8 mouse cellular contexts compared by ENCODE assay signal in genomic region chr9:43959541-43959940, GRCm38 (mm10).
DNase-seq lines count a peak whose midpoint lies in the region; ATAC-seq lines count a peak whose summit lies in the region.

No protein-coding gene starts in this region.

- peaks cover 11% of the 10 kb centered on the region for H3K27me3 ChIP-seq in kidney, embryonic 15.5 days
- H3K27me3 ChIP-seq in limb, embryonic 11.5 days (ENCODE audit: control insufficient read depth, insufficient read depth, low read length): no peaks in the 10 kb centered on the region
- peaks cover 70% of the 10 kb centered on the region for H3K27me3 ChIP-seq in forebrain, embryonic 12.5 days

- ATAC-seq in kidney, embryonic 15.5 days (replicated peaks; ENCODE audit: low FRiP score): no peak
- no peak for ATAC-seq in limb, embryonic 11.5 days (ENCODE audit: insufficient number of reproducible peaks, low FRiP score, low TSS enrichment, low read depth)
- no peak for ATAC-seq in forebrain, embryonic 12.5 days (ENCODE audit: low FRiP score)

- H3K27ac ChIP-seq in kidney, embryonic 15.5 days: no peak overlapping the region
- no peak overlapping the region for H3K27ac ChIP-seq in limb, embryonic 11.5 days (replicated peaks; ENCODE audit: low read depth, low read length)
- no peak overlapping the region for H3K27ac ChIP-seq in forebrain, embryonic 12.5 days

- no peaks in the 10 kb centered on the region for H3K4me1 ChIP-seq in kidney, embryonic 15.5 days
- no peaks in the 10 kb centered on the region for H3K4me1 ChIP-seq in limb, embryonic 11.5 days (ENCODE audit: control insufficient read depth, insufficient read depth, low read length)
- H3K4me1 ChIP-seq in forebrain, embryonic 12.5 days: peaks cover 12% of the 10 kb centered on the region; the same call in 1 of the 2 replicates

- H3K4me2 ChIP-seq in kidney, embryonic 15.5 days: no peak overlapping the region
- H3K4me2 ChIP-seq in limb, embryonic 11.5 days (ENCODE audit: low read depth, severe bottlenecking): no peak overlapping the region
- H3K4me2 ChIP-seq in forebrain, embryonic 12.5 days: no peak overlapping the region

- no peak overlapping the region for H3K4me3 ChIP-seq in kidney, embryonic 15.5 days (replicated peaks)
- H3K4me3 ChIP-seq in limb, embryonic 11.5 days (ENCODE audit: low read depth, low read length): no peak overlapping the region
- H3K4me3 ChIP-seq in forebrain, embryonic 12.5 days (replicated peaks): no peak overlapping the region

- DNase-seq in kidney, adult 18-20 months: peak; percentile 29
- DNase-seq in ES-CJ7 (ENCODE audit: low read depth, low spot score): peak; percentile 63
- DNase-seq in adrenal gland, postnatal 25 days: peak; percentile 67
- DNase-seq in limb, embryonic 11.5 days (ENCODE audit: low spot score): peak; percentile 93
- DNase-seq in thymus, postnatal 36 days: peak; percentile 23 to 33
- no peak for DNase-seq in cerebellum, adult 18-20 months

- H3K36me3 ChIP-seq in kidney, embryonic 15.5 days: no peaks in the 10 kb centered on the region
- no peaks in the 10 kb centered on the region for H3K36me3 ChIP-seq in limb, embryonic 11.5 days (ENCODE audit: control insufficient read depth, insufficient read depth, low read length)
- no peaks in the 10 kb centered on the region for H3K36me3 ChIP-seq in forebrain, embryonic 12.5 days (replicated peaks)

- WGBS in kidney, embryonic 15.5 days: 21% methylated on average over 9 of the region's 9 CpGs
- WGBS in limb, embryonic 11.5 days: 27% methylated on average over 9 of the region's 9 CpGs
- 31% methylated on average over 9 of the region's 9 CpGs for WGBS in forebrain, embryonic 12.5 days

- no peaks in the 10 kb centered on the region for H3K9me3 ChIP-seq in kidney, embryonic 15.5 days (replicated peaks)
- no peaks in the 10 kb centered on the region for H3K9me3 ChIP-seq in limb, embryonic 11.5 days (ENCODE audit: control insufficient read depth, low read length)
- no peaks in the 10 kb centered on the region for H3K9me3 ChIP-seq in forebrain, embryonic 12.5 days

- no peak overlapping the region for H3K9ac ChIP-seq in kidney, embryonic 15.5 days
- no peak overlapping the region for H3K9ac ChIP-seq in limb, embryonic 11.5 days (ENCODE audit: low read length)
- H3K9ac ChIP-seq in forebrain, embryonic 12.5 days: no peak overlapping the region

Comparison
In these comparisons a context has a peak if more than half of its experiments do, and no peak if none do; other contexts are left out.
1. DNase-seq: peak in kidney, adult 18-20 months (single experiment), ES-CJ7 (single experiment), adrenal gland, postnatal 25 days (single experiment), limb, embryonic 11.5 days (single experiment) and thymus, postnatal 36 days (2 of 2); none in cerebellum, adult 18-20 months (0 of 2).